Mouse (Mus musculus): ENCODE measurements at regions not wholly inside any gene's neighbourhood (a gene's known extent, or its start where the extent isn't known, plus 50 kb on each side); places are given as distances from the start of the nearest gene placed in this dataset.

DNA sequence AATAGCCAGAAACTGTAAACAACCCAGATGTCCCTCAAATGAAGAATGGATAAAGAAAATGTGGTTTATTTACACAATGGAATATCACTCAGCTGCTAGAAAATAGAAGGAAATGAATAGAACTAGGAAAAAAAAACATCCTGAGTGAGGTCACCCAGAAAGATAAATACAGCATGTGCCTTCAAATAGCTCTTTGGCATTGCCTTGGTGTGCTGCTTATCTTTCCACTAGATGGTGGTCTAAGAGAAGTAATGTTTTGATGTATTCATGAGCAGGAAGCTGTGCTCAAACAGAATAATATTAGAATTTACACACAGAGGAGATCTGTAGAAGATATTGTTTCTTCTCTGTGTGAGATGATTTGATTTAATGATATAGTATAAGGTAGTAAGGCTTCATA, 78.8 kb downstream of the Zfp619 start:
- peak; percentile 60 for TF ChIP-seq CTCF (IDR thresholded peaks at IDR 0.05; ENCODE audit: low read depth)
- ATAC-seq (peak; percentile 66), DNase-seq (peak; percentile 39)
- Histone ChIP-seq H3K4me1 (ENCODE audit: insufficient read depth) (no peaks in the 10 kb centered on the region), H3K9ac (no peak overlapping the region), H3K9me3 (ENCODE audit: low read length) (no peaks in the 10 kb centered on the region), H3K36me3 (ENCODE audit: insufficient read depth) (no peaks in the 10 kb centered on the region), H3K4me2 (ENCODE audit: low read depth) (no peak overlapping the region), H3K27ac (ENCODE audit: low read depth, low read length) (no peak overlapping the region), H3K4me3 (ENCODE audit: low read depth, low read length) (no peak overlapping the region), H3K27me3 (ENCODE audit: insufficient read depth, low read length) (no peaks in the 10 kb centered on the region)

DNA sequence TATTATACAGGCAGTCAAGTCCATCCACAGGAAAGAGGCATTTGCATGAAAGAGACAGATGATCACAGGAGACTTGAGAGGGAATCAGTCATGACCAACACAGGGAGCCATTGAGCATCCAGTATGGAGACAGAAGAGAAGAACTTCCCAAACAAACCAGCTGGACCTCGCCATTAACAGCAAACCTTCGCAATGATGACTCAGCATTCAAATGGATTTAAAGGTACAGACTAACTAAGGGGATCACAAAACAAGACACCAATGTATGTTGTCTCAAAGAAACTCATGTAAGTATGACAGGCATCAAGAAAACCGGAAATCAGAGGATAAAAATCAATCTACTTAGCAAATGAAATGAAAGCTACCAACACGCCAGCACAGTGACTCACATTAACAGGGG, 96.2 kb downstream of the Zfp619 start:
- WGBS, result 88% methylated on average over 4 of the region's 4 CpGs
- DNase-seq, result no peak
- H3K27ac ChIP-seq (ENCODE audit: low read depth, low read length), result no peak overlapping the region
- no peak for TF ChIP-seq CTCF (IDR thresholded peaks at IDR 0.05; ENCODE audit: low read depth)
- no peak overlapping the region for H3K9ac ChIP-seq
- H3K36me3 ChIP-seq (ENCODE audit: insufficient read depth), result no peaks in the 10 kb centered on the region
- no peaks in the 10 kb centered on the region for H3K4me1 ChIP-seq (ENCODE audit: insufficient read depth)
- no peaks in the 10 kb centered on the region for H3K9me3 ChIP-seq (ENCODE audit: low read length)
- no peak overlapping the region for H3K4me3 ChIP-seq (ENCODE audit: low read depth, low read length)
- H3K27me3 ChIP-seq (ENCODE audit: insufficient read depth, low read length), result no peaks in the 10 kb centered on the region
- no peak for ATAC-seq
- H3K4me2 ChIP-seq (ENCODE audit: low read depth), result no peak overlapping the region

DNA sequence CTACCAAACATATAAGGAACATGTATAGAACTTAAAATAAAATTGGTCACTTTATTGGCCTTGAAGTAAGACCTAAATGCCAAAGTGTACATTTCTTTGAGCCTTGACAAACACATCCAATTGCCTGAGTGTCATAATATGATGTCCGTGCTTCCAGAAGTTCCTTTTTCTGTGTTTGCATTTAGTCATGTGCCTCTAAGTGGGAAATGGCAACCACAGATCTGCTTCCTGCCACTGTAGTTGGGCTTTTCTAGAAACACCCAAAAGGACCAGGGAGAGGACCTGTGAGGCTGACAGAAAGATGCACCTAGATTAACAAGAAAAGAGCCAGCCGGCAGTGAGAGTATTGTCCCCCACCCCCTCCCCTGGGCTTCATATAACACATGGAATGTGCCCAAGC, 97.5 kb downstream of the Zfp619 start:
- TF ChIP-seq CTCF (IDR thresholded peaks at IDR 0.05; ENCODE audit: low read depth), result no peak
- ATAC-seq, result no peak
- no peak overlapping the region for H3K4me3 ChIP-seq (ENCODE audit: low read depth, low read length)
- no peaks in the 10 kb centered on the region for H3K4me1 ChIP-seq (ENCODE audit: insufficient read depth)
- no peaks in the 10 kb centered on the region for H3K27me3 ChIP-seq (ENCODE audit: insufficient read depth, low read length)
- WGBS, result 93% methylated on average over 2 of the region's 2 CpGs
- no peaks in the 10 kb centered on the region for H3K36me3 ChIP-seq (ENCODE audit: insufficient read depth)
- no peaks in the 10 kb centered on the region for H3K9me3 ChIP-seq (ENCODE audit: low read length)
- no peak for DNase-seq
- no peak overlapping the region for H3K4me2 ChIP-seq (ENCODE audit: low read depth)
- H3K27ac ChIP-seq (ENCODE audit: low read depth, low read length), result no peak overlapping the region
- H3K9ac ChIP-seq, result no peak overlapping the region

DNA sequence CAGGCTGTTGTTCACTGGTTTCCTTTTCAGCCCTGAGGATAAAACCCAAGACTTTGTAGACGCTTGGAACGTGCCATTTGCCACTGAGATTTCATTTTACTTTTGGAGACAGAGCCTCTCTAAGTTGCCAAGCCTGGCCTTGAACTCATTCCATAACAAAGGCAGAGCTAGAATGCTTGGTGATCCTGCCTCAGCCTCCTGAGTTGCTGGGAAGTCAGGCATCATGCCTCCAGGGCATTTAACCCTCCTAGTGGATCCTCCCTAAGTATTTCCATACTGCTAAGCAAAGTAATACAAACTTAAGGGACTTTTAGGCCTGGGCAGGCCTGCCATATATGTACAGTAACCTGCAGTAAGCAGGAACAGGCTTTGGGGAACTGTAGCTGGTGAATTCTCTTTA, 104.2 kb downstream of the Zfp619 start:
- TF ChIP-seq CTCF (IDR thresholded peaks at IDR 0.05; ENCODE audit: low read depth), result no peak
- DNase-seq (no peak), ATAC-seq (no peak)
- no peak overlapping the region for H3K4me2 ChIP-seq (ENCODE audit: low read depth)
- no peaks in the 10 kb centered on the region for H3K27me3 ChIP-seq (ENCODE audit: insufficient read depth, low read length)
- H3K9me3 ChIP-seq (ENCODE audit: low read length), result no peaks in the 10 kb centered on the region
- 70% methylated on average over 2 of the region's 2 CpGs for WGBS
- H3K9ac ChIP-seq, result no peak overlapping the region
- no peaks in the 10 kb centered on the region for H3K4me1 ChIP-seq (ENCODE audit: insufficient read depth)
- no peaks in the 10 kb centered on the region for H3K36me3 ChIP-seq (ENCODE audit: insufficient read depth)
- H3K27ac ChIP-seq (ENCODE audit: low read depth, low read length), result no peak overlapping the region
- H3K4me3 ChIP-seq (ENCODE audit: low read depth, low read length), result no peak overlapping the region

DNA sequence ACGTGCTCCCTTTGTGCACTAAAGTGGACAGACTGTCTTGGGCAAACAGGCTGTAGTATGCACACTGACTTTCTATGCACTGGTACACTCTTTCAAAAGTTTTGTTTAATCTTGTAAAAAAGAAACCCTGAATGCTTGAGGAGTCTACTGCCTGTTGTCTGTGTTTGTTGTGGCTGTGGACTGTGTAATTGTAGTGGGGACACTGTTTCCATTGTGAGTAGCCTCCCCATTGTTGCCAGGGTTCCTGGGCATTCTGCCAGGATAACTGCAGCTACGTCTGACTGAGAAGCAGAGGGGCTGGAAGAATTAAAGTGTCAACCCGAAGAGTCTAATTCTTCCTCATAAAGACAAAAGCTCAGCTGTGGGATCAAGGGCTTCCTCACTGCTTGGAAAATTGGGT, 115.3 kb downstream of the Zfp619 start:
- ATAC-seq (peak; percentile 72), DNase-seq (peak; percentile 49)
- TF ChIP-seq CTCF (IDR thresholded peaks at IDR 0.05; ENCODE audit: low read depth), result no peak
- H3K9ac ChIP-seq, result no peak overlapping the region
- H3K36me3 ChIP-seq (ENCODE audit: insufficient read depth), result no peaks in the 10 kb centered on the region
- H3K27me3 ChIP-seq (ENCODE audit: insufficient read depth, low read length), result no peaks in the 10 kb centered on the region
- H3K27ac ChIP-seq (ENCODE audit: low read depth, low read length), result no peak overlapping the region
- H3K4me1 ChIP-seq (ENCODE audit: insufficient read depth), result no peaks in the 10 kb centered on the region
- H3K4me2 ChIP-seq (ENCODE audit: low read depth), result no peak overlapping the region
- WGBS, result 10% methylated on average over 3 of the region's 3 CpGs
- no peaks in the 10 kb centered on the region for H3K9me3 ChIP-seq (ENCODE audit: low read length)
- H3K4me3 ChIP-seq (ENCODE audit: low read depth, low read length), result no peak overlapping the region

DNA sequence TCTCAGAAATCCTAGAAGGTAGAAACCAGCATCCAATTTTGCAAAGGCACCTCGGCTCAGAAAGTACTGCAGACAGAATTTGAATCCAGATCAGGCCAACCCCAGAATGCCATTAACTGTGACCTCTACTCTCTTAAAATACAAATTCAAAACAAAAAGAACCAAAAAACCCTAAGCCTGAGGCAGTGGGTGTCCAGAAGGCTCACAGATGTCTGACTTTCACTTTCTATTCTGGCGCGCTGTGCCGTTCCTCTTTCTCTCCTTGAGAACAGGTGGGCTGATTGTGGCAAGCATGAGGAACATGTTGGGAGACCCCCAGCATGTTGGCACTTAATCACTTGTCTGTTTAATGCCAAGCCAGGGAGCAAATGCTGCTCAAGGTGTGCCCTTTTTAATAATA, 124.8 kb downstream of the Zfp619 start:
- Histone ChIP-seq H3K27me3 (ENCODE audit: insufficient read depth, low read length) (no peaks in the 10 kb centered on the region), H3K4me2 (ENCODE audit: low read depth) (no peak overlapping the region), H3K36me3 (ENCODE audit: insufficient read depth) (no peaks in the 10 kb centered on the region), H3K27ac (ENCODE audit: low read depth, low read length) (no peak overlapping the region), H3K4me1 (ENCODE audit: insufficient read depth) (no peaks in the 10 kb centered on the region), H3K9me3 (ENCODE audit: low read length) (no peaks in the 10 kb centered on the region), H3K4me3 (ENCODE audit: low read depth, low read length) (no peak overlapping the region), H3K9ac (no peak overlapping the region)
- no peak for TF ChIP-seq CTCF (IDR thresholded peaks at IDR 0.05; ENCODE audit: low read depth)
- no peak for DNase-seq
- WGBS, result 93% methylated on average over 4 of the region's 4 CpGs
- ATAC-seq, result no peak

DNA sequence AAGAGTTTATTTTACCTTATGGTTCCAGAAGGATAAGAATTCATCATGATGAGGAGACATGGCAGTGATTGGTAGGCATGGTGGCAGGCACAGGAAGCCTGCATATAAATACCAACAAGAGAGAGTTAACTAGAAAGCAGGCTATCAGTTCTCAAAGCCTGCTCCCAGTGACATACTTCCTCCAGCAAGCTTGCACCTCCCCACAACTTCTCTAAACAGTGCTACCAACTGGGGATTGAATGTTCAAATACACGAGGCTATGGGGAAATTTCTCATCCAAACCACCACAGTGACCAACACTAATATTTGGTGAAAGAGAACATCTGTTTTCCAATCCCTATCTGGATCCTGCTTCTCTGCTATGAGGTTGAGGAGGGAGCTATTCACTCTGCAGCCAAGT, 125.8 kb downstream of the Zfp619 start:
- H3K4me3 ChIP-seq (ENCODE audit: low read depth, low read length), result no peak overlapping the region
- ATAC-seq, result no peak
- H3K27me3 ChIP-seq (ENCODE audit: insufficient read depth, low read length), result no peaks in the 10 kb centered on the region
- no peak overlapping the region for H3K9ac ChIP-seq
- no peak overlapping the region for H3K27ac ChIP-seq (ENCODE audit: low read depth, low read length)
- no peak overlapping the region for H3K4me2 ChIP-seq (ENCODE audit: low read depth)
- no peaks in the 10 kb centered on the region for H3K36me3 ChIP-seq (ENCODE audit: insufficient read depth)
- TF ChIP-seq CTCF (IDR thresholded peaks at IDR 0.05; ENCODE audit: low read depth), result no peak
- WGBS, result 52% methylated on average over 1 of the region's 1 CpGs
- no peaks in the 10 kb centered on the region for H3K9me3 ChIP-seq (ENCODE audit: low read length)
- no peaks in the 10 kb centered on the region for H3K4me1 ChIP-seq (ENCODE audit: insufficient read depth)
- DNase-seq, result no peak
